Mouse (Mus musculus): Measurements from ENCODE around the gene Alg5. TPM values are rescaled to one million over a fixed set of nuclear protein-coding genes. Genes with fewer than 3 reads are reported as not detected.

The Alg5 gene
- polyA plus RNA-seq, 1 experiment from 2014 or later, result 84.7 TPM

- ATAC-seq (ENCODE audit: low FRiP score, low TSS enrichment) (peak; percentile 92), DNase-seq (ENCODE audit: low spot score) (peak; percentile 77)
- no peak overlapping the region for H3K4me2 ChIP-seq (replicated peaks; ENCODE audit: low read depth)
- 0 out of 2 replicates have a peak, but pooled peaks cover 3% of the 10 kb centered on the region for H3K36me3 ChIP-seq (ENCODE audit: control insufficient read depth, insufficient read depth, low read length)
- no peak for TF ChIP-seq CTCF (IDR thresholded peaks at IDR 0.05; ENCODE audit: low read depth)
- no peak for TF ChIP-seq EP300 (optimal IDR thresholded peaks at IDR 0.05)
- H3K4me1 ChIP-seq (replicated peaks; ENCODE audit: control insufficient read depth, insufficient read depth), result no peaks in the 10 kb centered on the region
- H3K27me3 ChIP-seq (ENCODE audit: control insufficient read depth, insufficient read depth, low read length), result no peaks in the 10 kb centered on the region
- H3K9me3 ChIP-seq (ENCODE audit: control insufficient read depth, low read length), result peaks cover 3% of the 10 kb centered on the region; the same call in 1 of the 2 replicates
- H3K9ac ChIP-seq (ENCODE audit: low read length), result no peak overlapping the region
- peak overlapping the region; percentile 56; the same call in 1 of the 2 replicates for H3K27ac ChIP-seq (replicated peaks)
- no peak overlapping the region for H3K4me3 ChIP-seq (ENCODE audit: low read depth, low read length)
- 56% methylated on average over 10 of the region's 10 CpGs for WGBS
Measured at GRCm38 (mm10) chr3:54791822-54792677, 56.7 kb downstream of the Alg5 start.

GRCm38 (mm10) chr3:54793762-54794161 is 58.4 kb downstream of the Alg5 start:
- DNase-seq (ENCODE audit: low spot score) (no peak), ATAC-seq (ENCODE audit: low FRiP score, low TSS enrichment) (no peak)
- Histone ChIP-seq H3K4me2 (replicated peaks; ENCODE audit: low read depth) (no peak overlapping the region), H3K4me3 (ENCODE audit: low read depth, low read length) (no peak overlapping the region), H3K27ac (replicated peaks) (no peak overlapping the region), H3K27me3 (ENCODE audit: control insufficient read depth, insufficient read depth, low read length) (no peaks in the 10 kb centered on the region), H3K36me3 (ENCODE audit: control insufficient read depth, insufficient read depth, low read length) (0 out of 2 replicates have a peak, but pooled peaks cover 1% of the 10 kb centered on the region), H3K4me1 (replicated peaks; ENCODE audit: control insufficient read depth, insufficient read depth) (no peaks in the 10 kb centered on the region), H3K9ac (ENCODE audit: low read length) (no peak overlapping the region), H3K9me3 (ENCODE audit: control insufficient read depth, low read length) (peaks cover 3% of the 10 kb centered on the region; the same call in 1 of the 2 replicates)
- no peak for TF ChIP-seq EP300 (optimal IDR thresholded peaks at IDR 0.05)
- TF ChIP-seq CTCF (IDR thresholded peaks at IDR 0.05; ENCODE audit: low read depth), result peak; percentile 54
- WGBS, result 86% methylated on average over 6 of the region's 6 CpGs

GRCm38 (mm10) chr3:54795379-54795778 is 60.0 kb downstream of the Alg5 start:
- DNase-seq (ENCODE audit: low spot score), result no peak
- Histone ChIP-seq H3K4me3 (ENCODE audit: low read depth, low read length) (no peak overlapping the region), H3K9me3 (ENCODE audit: control insufficient read depth, low read length) (peaks cover 3% of the 10 kb centered on the region; the same call in 1 of the 2 replicates), H3K4me2 (replicated peaks; ENCODE audit: low read depth) (no peak overlapping the region), H3K4me1 (replicated peaks; ENCODE audit: control insufficient read depth, insufficient read depth) (no peaks in the 10 kb centered on the region), H3K27me3 (ENCODE audit: control insufficient read depth, insufficient read depth, low read length) (no peaks in the 10 kb centered on the region), H3K9ac (ENCODE audit: low read length) (no peak overlapping the region), H3K27ac (replicated peaks) (no peak overlapping the region), H3K36me3 (ENCODE audit: control insufficient read depth, insufficient read depth, low read length) (no peaks in the 10 kb centered on the region)
- WGBS, result 98% methylated on average over 5 of the region's 5 CpGs
- TF ChIP-seq EP300 (optimal IDR thresholded peaks at IDR 0.05) (no peak), CTCF (IDR thresholded peaks at IDR 0.05; ENCODE audit: low read depth) (peak; percentile 39)
- no peak for ATAC-seq (ENCODE audit: low FRiP score, low TSS enrichment)

DNA sequence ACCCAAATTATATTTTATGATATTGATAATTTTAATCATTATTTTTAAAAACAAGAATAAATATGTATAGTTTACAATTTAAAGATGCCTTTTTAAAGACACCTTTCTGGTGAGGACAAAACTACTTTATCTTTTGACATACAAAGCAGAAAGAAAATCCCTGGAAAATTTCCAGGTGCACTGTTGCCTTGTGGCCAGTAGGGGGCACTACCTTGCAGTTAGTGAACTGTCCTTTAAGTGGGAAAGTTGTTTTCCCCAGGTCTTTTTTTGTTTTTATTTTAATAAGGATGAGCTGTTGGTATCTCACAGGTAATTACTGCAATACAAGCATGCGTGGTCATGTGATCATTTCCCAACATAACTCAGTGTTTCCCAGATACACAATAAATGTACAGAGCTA is 60.5 kb downstream of the Alg5 start:
- Histone ChIP-seq H3K4me1 (replicated peaks; ENCODE audit: control insufficient read depth, insufficient read depth) (no peaks in the 10 kb centered on the region), H3K9me3 (ENCODE audit: control insufficient read depth, low read length) (peaks cover 3% of the 10 kb centered on the region; the same call in 1 of the 2 replicates), H3K36me3 (ENCODE audit: control insufficient read depth, insufficient read depth, low read length) (no peaks in the 10 kb centered on the region), H3K27me3 (ENCODE audit: control insufficient read depth, insufficient read depth, low read length) (no peaks in the 10 kb centered on the region), H3K27ac (replicated peaks) (no peak overlapping the region), H3K4me3 (ENCODE audit: low read depth, low read length) (no peak overlapping the region), H3K9ac (ENCODE audit: low read length) (no peak overlapping the region), H3K4me2 (replicated peaks; ENCODE audit: low read depth) (no peak overlapping the region)
- 94% methylated on average over 1 of the region's 1 CpGs for WGBS
- peak; percentile 64 for TF ChIP-seq CTCF (IDR thresholded peaks at IDR 0.05; ENCODE audit: low read depth)
- no peak for TF ChIP-seq EP300 (optimal IDR thresholded peaks at IDR 0.05)
- ATAC-seq (ENCODE audit: low FRiP score, low TSS enrichment), result no peak
- DNase-seq (ENCODE audit: low spot score), result no peak

- ATAC-seq (ENCODE audit: low FRiP score, low TSS enrichment) (peak; percentile 71), DNase-seq (ENCODE audit: low spot score) (peak; percentile 77)
- Histone ChIP-seq H3K9me3 (ENCODE audit: control insufficient read depth, low read length) (peaks cover 3% of the 10 kb centered on the region; the same call in 1 of the 2 replicates), H3K27me3 (ENCODE audit: control insufficient read depth, insufficient read depth, low read length) (no peaks in the 10 kb centered on the region), H3K4me2 (replicated peaks; ENCODE audit: low read depth) (no peak overlapping the region), H3K36me3 (ENCODE audit: control insufficient read depth, insufficient read depth, low read length) (0 out of 2 replicates have a peak, but pooled peaks cover under 1% of the 10 kb centered on the region), H3K27ac (replicated peaks) (no peak overlapping the region), H3K4me3 (ENCODE audit: low read depth, low read length) (no peak overlapping the region), H3K4me1 (replicated peaks; ENCODE audit: control insufficient read depth, insufficient read depth) (no peaks in the 10 kb centered on the region), H3K9ac (ENCODE audit: low read length) (no peak overlapping the region)
- TF ChIP-seq EP300 (optimal IDR thresholded peaks at IDR 0.05) (no peak), CTCF (IDR thresholded peaks at IDR 0.05; ENCODE audit: low read depth) (peak; percentile 82)
- WGBS, result 30% methylated on average over 16 of the region's 16 CpGs
Measured at GRCm38 (mm10) chr3:54797211-54797610, 61.9 kb downstream of the Alg5 start.

Other genes with a start within 250 kb of the Alg5 start
- gene Supt20, start 42.7 kb upstream of the Alg5 start, polyA plus RNA-seq (2015; fragmentation: Nextera tagmentation; extraction: Ambion mirVana), result 36.0 and 40.8 TPM in 2 replicates
- gene Gm21958, start 21.2 kb upstream of the Alg5 start, polyA plus RNA-seq (2015; fragmentation: Nextera tagmentation; extraction: Ambion mirVana), result 0.48 TPM in 1 of 2 replicates, not detected in the other
- 37.1 and 41.3 TPM in 2 replicates for gene Exosc8, start 146 bp upstream of the Alg5 start, polyA plus RNA-seq (2015; fragmentation: Nextera tagmentation; extraction: Ambion mirVana)
- 0.56 and 0.87 TPM in 2 replicates for gene Smad9, start 20.0 kb downstream of the Alg5 start, polyA plus RNA-seq (2015; fragmentation: Nextera tagmentation; extraction: Ambion mirVana)
- 24.7 and 27.6 TPM in 2 replicates for gene Rfxap, start 72.3 kb downstream of the Alg5 start, polyA plus RNA-seq (2015; fragmentation: Nextera tagmentation; extraction: Ambion mirVana)
- gene Sertm1, start 180.3 kb downstream of the Alg5 start, polyA plus RNA-seq (2015; fragmentation: Nextera tagmentation; extraction: Ambion mirVana), result not detected in 2 replicates